Mouse (Mus musculus) forebrain, embryonic 16.5 days (tissue): ENCODE measurements around the gene Ccdc152. TPM values are rescaled to one million over a fixed set of nuclear protein-coding genes. Genes with fewer than 3 reads are reported as not detected.
A peak's percentile ranks its signal among the peaks of the same experiment; 100 is the strongest.

ENCODE experiments used
- ATAC-seq: fragments of 200-750 bp; cut with Nextera tagmentation; 2 replicates; pipeline ENCODE4 v1.8.0; 2017; ENCODE audit warnings: mild to moderate bottlenecking, moderate library complexity
- H3K27ac ChIP-seq: fragments of 300-500 bp; sonication (generic); 2 replicates; pipeline ENCODE4 v1.5.1; 2014; ENCODE audit warnings: low read length, control low read depth
- H3K27me3 ChIP-seq: fragments of 300-500 bp; sonication (generic); replicated peaks from 2 replicates; pipeline ENCODE4 v1.6.1; 2014; ENCODE audit warnings: low read length; ENCODE audit not compliant: control insufficient read depth, insufficient read depth
- H3K36me3 ChIP-seq: fragments of 300-500 bp; sonication (generic); 2 replicates; pipeline ENCODE4 v1.6.1; 2014; ENCODE audit not compliant: control insufficient read depth, insufficient read depth
- H3K4me1 ChIP-seq: fragments of 300-500 bp; sonication (generic); replicated peaks from 2 replicates; pipeline ENCODE4 v1.6.1; 2014; ENCODE audit warnings: low read length; ENCODE audit not compliant: control insufficient read depth, insufficient read depth
- H3K4me2 ChIP-seq: fragments of 300-500 bp; sonication (generic); 2 replicates; pipeline ENCODE4 v1.6.1; 2014; ENCODE audit warnings: mild to moderate bottlenecking, low read length, control low read depth
- H3K4me3 ChIP-seq: fragments of 300-500 bp; sonication (generic); replicated peaks from 2 replicates; pipeline ENCODE4 v1.5.1; 2014; ENCODE audit warnings: mild to moderate bottlenecking, low read length, control low read depth
- H3K9ac ChIP-seq: fragments of 300-500 bp; sonication (generic); replicated peaks from 2 replicates; pipeline ENCODE4 v1.6.1; 2014; ENCODE audit warnings: low read depth, low read length, control low read depth
- H3K9me3 ChIP-seq: fragments of 300-500 bp; sonication (generic); 2 replicates; pipeline ENCODE4 v1.6.1; 2016; ENCODE audit warnings: low read length; ENCODE audit not compliant: control insufficient read depth
- WGBS: fragments of 180-500 bp; shearing (Covaris S2); extraction: QIAGEN DNeasy Blood & Tissue Kit; methylation state at CpG from one replicate; pipeline ENCODE4 v1.1.7; 2014; 5-methylcytosine and 5-hydroxymethylcytosine counted together
- polyA plus RNA-seq: library from polyadenylated mRNA; unstranded; fragments of >200 nt; fragmentation: Nextera tagmentation; extraction: Ambion mirVana; gene quantifications from 2 replicates; pipeline ENCODE4 v1.2.1, GENCODE M21; 2015

Gene Ccdc152
- polyA plus RNA-seq, 1 experiment from 2014 or later: not detected

DNA sequence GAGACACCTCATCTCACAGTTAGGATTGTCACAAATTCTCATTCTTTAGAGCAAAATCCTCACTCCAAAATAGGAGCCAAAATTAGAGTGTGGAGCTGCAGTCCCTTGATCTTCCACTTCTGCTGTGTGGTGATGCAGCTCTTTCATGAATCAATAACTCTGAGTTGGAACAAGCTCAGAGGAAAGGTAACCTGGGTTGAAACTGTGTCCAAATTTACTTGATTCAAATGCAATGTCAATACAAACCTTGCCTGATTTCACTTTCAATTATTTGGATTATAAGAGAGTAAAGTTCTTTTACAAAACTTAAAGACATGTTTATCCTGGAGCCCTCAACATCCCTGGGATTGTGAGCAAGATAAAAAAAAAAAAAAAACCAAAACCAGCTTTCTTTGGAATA, 19.7 kb upstream of the Ccdc152 start:
- H3K4me2 ChIP-seq: no peak overlapping the region
- H3K4me3 ChIP-seq: no peak overlapping the region
- ATAC-seq: no peak
- no peaks in the 10 kb centered on the region for H3K4me1 ChIP-seq
- H3K27me3 ChIP-seq: no peaks in the 10 kb centered on the region
- H3K9me3 ChIP-seq: no peaks in the 10 kb centered on the region
- H3K36me3 ChIP-seq: no peaks in the 10 kb centered on the region
- no peak overlapping the region for H3K27ac ChIP-seq
- no peak overlapping the region for H3K9ac ChIP-seq

DNA sequence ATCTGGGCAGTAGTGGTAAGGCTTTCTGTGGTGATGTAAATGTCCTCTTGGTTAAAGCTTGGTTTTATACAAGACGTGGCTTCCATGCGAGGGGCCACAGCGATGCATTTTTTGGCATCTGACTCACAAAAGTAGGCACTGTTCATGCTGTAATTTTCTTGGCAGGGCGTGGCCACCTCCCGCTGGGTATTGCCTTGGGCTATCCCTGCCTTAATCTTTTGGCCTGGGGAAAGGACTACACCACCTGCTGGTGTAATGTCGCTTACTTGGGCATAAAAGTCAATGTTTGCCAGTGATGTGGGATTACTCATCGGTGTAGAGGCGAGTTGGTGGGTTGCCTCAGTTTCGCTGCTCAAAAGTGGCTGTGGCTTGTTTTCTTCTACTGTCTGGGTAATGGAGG, 16.6 kb upstream of the Ccdc152 start:
- H3K36me3 ChIP-seq: no peaks in the 10 kb centered on the region
- H3K9me3 ChIP-seq: no peaks in the 10 kb centered on the region
- H3K4me1 ChIP-seq: no peaks in the 10 kb centered on the region
- ATAC-seq: no peak
- WGBS: 82% methylated on average over 9 of the region's 9 CpGs
- H3K4me2 ChIP-seq: no peak overlapping the region
- no peaks in the 10 kb centered on the region for H3K27me3 ChIP-seq
- H3K4me3 ChIP-seq: no peak overlapping the region
- no peak overlapping the region for H3K27ac ChIP-seq
- no peak overlapping the region for H3K9ac ChIP-seq

DNA sequence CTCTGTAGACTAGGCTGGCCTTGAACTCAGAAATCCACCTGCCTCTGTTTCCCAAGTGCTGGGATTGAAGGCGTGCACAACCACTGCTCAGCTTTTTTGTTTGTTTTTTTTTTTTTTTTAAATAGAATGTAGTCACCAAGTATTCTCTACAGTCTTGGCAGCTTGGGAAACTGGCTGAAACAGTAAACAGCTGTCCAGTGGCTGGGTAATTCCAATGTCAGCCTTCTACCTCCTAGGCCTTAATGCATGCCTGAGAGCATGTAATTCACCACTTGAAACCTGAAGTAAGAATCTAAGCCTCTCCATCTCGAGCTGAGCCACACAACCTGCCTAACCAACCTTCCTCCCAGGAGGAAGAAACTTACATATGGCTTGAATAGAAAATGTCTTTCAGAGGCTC, 13.3 kb upstream of the Ccdc152 start:
- H3K4me3 ChIP-seq: no peak overlapping the region
- no peak overlapping the region for H3K9ac ChIP-seq
- ATAC-seq: no peak
- H3K4me1 ChIP-seq: no peaks in the 10 kb centered on the region
- H3K27ac ChIP-seq: no peak overlapping the region
- H3K9me3 ChIP-seq: no peaks in the 10 kb centered on the region
- H3K36me3 ChIP-seq: no peaks in the 10 kb centered on the region
- no peaks in the 10 kb centered on the region for H3K27me3 ChIP-seq
- WGBS: 76% methylated on average over 2 of the region's 2 CpGs
- H3K4me2 ChIP-seq: no peak overlapping the region

DNA sequence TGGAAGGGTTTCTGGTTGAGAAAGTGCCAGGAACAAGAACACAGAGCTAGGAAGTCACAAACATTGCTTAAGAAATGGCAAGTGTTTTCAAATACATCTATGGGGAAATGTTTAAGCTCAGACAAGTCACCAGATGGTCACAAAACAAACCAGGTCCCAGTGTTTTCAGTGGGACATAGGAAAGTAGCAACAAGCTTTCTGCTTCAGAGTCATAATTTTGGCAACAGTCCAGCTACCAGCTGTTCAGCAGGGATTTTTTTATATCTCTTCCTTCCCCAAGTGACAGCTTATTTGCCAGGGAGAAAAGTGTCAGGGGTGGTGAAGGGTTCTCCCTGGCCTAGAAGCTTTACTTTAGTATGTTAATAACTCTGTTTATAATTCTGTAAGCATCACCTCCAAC, 9.6 kb upstream of the Ccdc152 start:
- Histone ChIP-seq H3K4me2 (no peak overlapping the region), H3K4me1 (no peaks in the 10 kb centered on the region), H3K27me3 (no peaks in the 10 kb centered on the region), H3K27ac (no peak overlapping the region), H3K9me3 (no peaks in the 10 kb centered on the region), H3K36me3 (no peaks in the 10 kb centered on the region), H3K9ac (no peak overlapping the region), H3K4me3 (no peak overlapping the region)
- 0 out of 2 replicates have a peak, but pooled peaks have one; percentile 18 for ATAC-seq

DNA sequence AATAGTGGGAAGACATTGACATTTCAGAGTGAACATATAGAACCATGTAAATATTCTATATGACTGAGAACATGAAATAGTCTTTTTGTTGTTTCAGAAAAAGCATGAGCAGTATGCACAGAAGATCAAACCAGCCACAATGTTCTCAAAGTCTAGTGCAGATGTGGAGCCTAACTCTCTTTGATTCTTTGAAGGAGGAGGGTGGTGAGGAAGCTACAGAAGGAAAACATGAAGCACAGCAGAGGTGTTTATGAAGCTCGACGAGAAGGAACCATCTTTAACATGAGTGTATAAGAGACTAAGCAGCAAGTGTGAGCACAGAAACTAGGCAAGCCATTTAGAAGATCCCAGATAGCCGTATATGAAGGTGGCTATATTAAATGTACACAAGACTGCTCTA, 6.5 kb upstream of the Ccdc152 start:
- ATAC-seq: no peak
- H3K9ac ChIP-seq: no peak overlapping the region
- no peak overlapping the region for H3K27ac ChIP-seq
- WGBS: 90% methylated on average over 3 of the region's 3 CpGs
- H3K9me3 ChIP-seq: no peaks in the 10 kb centered on the region
- no peaks in the 10 kb centered on the region for H3K4me1 ChIP-seq
- H3K27me3 ChIP-seq: no peaks in the 10 kb centered on the region
- H3K4me3 ChIP-seq: no peak overlapping the region
- H3K36me3 ChIP-seq: no peaks in the 10 kb centered on the region
- H3K4me2 ChIP-seq: no peak overlapping the region

DNA sequence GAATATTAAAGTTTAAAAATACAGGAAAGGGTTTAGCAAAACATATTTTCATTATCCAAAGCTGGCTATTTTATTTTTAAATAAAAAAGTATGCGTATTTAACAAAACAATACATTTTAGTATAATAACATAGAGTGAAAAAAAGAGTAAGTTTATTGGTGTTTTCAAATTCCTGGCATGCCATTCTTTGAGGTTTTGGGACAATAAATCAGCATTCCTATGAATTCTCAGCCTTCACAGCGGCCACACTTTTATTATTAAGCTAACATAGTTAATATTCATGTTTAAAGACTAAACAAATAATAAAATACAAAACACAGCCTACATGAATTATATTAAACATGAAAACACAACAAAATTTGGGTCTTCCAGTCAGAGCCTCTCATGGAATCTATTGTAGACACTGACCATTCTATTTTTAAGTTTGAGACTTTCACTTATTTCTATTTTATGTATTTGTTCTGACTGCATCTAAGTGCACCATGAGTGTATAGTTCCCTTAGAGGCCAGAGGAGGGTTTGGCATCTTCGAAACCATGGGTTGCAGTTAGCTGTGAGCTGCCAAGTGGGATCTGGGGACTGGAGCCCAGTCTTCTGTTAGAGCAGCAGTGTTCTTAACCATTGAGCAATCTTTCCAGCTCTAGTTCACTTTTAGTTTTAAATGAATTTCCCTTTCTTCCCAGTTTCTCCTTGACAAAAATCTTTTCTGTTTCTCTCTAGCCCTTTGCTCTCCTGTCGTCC, 2.8 kb downstream of the Ccdc152 start:
- 82% methylated on average over 4 of the region's 4 CpGs for WGBS
- ATAC-seq: no peak
- Histone ChIP-seq H3K27ac (no peak overlapping the region), H3K4me3 (no peak overlapping the region), H3K4me1 (no peaks in the 10 kb centered on the region), H3K27me3 (no peaks in the 10 kb centered on the region), H3K9ac (no peak overlapping the region), H3K9me3 (no peaks in the 10 kb centered on the region), H3K36me3 (no peaks in the 10 kb centered on the region), H3K4me2 (no peak overlapping the region)

DNA sequence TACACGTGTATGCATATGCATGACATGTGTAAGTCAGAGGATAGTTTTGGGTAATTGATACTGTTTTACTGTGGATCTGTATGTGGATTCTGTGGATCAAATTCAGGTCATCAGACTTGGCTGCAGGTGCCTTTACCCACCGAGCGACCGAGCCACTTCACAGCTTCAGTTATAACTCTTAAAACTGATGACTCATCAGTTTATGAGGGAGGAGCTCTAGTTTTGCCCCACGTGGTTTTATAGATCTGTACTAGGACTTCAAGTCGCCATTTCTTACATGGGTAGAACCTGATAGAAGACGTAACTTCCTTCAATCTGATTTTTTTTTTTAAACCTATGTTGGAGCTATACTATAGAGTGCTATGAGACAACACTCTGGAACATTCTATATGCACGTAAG, 5.7 kb downstream of the Ccdc152 start:
- no peak overlapping the region for H3K27ac ChIP-seq
- ATAC-seq: no peak
- H3K36me3 ChIP-seq: no peaks in the 10 kb centered on the region
- 87% methylated on average over 8 of the region's 8 CpGs for WGBS
- no peak overlapping the region for H3K4me3 ChIP-seq
- H3K4me2 ChIP-seq: no peak overlapping the region
- no peaks in the 10 kb centered on the region for H3K4me1 ChIP-seq
- no peaks in the 10 kb centered on the region for H3K9me3 ChIP-seq
- no peak overlapping the region for H3K9ac ChIP-seq
- no peaks in the 10 kb centered on the region for H3K27me3 ChIP-seq

DNA sequence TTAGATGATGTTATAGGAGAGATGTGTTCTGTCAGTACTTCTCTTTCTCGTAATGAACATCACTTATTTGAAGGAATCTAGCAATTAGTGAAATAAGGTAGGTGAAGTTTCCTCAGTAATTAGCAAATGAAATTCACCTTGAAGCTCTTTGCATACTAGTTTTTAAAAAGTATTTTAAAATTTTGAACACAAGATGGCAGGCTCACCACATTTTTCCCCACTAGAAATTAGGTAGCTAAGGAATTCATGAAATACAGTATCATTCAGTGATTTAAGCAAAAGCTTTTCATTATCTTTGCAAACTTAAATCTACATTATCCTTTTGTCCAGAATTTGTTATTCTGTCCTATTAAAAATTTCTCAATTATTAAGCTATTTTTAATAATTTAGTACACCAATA, 7.3 kb downstream of the Ccdc152 start:
- ATAC-seq: no peak
- Histone ChIP-seq H3K4me2 (no peak overlapping the region), H3K27me3 (no peaks in the 10 kb centered on the region), H3K9me3 (no peaks in the 10 kb centered on the region), H3K9ac (no peak overlapping the region), H3K27ac (no peak overlapping the region), H3K4me1 (no peaks in the 10 kb centered on the region), H3K4me3 (no peak overlapping the region), H3K36me3 (no peaks in the 10 kb centered on the region)
- WGBS: 85% methylated on average over 1 of the region's 1 CpGs

DNA sequence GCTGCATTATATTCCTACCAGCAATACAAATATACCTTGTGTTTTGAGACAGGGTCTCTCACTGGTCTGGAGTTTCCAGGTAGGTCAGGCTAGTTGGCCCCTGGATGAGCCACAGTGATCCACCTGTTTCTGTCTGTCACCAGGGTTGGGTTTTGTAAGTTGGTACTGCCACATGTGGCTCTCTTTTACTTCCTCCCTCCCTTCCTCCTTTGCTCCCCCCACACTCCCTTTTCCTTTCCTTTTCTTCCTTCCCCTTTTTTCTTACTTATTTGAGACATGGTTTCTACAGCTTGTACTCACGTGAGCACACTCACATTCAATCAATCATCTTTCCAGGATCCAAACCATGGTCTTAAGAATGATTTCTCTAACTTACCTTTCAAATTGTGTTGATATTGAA, 9.8 kb downstream of the Ccdc152 start:
- no peaks in the 10 kb centered on the region for H3K27me3 ChIP-seq
- H3K4me2 ChIP-seq: no peak overlapping the region
- no peak overlapping the region for H3K9ac ChIP-seq
- H3K27ac ChIP-seq: no peak overlapping the region
- no peak for ATAC-seq
- H3K36me3 ChIP-seq: no peaks in the 10 kb centered on the region
- no peak overlapping the region for H3K4me3 ChIP-seq
- no peaks in the 10 kb centered on the region for H3K4me1 ChIP-seq
- WGBS: 68% methylated on average over 1 of the region's 1 CpGs
- H3K9me3 ChIP-seq: no peaks in the 10 kb centered on the region

DNA sequence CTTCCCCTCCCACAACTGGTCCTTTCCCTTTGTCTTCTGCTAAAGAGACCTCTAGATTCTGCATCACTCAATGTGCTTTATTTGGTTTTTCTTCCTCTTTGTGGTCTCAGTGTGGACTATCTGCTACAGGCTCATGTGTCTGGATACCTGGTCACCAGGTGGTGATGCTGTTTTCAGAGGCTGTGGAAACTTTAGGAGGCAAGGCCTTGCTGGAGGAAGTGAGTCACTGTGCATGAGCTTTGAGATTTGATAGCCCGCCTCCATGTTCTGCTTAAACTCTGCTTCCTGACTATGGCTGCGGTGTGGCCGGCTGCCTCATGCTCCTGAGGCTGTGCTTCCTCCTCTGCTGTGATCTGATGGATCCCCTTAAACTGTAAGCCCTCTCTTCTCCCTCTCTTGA, 12.9 kb downstream of the Ccdc152 start:
- Histone ChIP-seq H3K4me1 (no peaks in the 10 kb centered on the region), H3K9ac (no peak overlapping the region), H3K36me3 (no peaks in the 10 kb centered on the region), H3K4me3 (no peak overlapping the region), H3K4me2 (no peak overlapping the region), H3K27me3 (no peaks in the 10 kb centered on the region), H3K27ac (no peak overlapping the region), H3K9me3 (no peaks in the 10 kb centered on the region)
- WGBS: 93% methylated on average over 3 of the region's 3 CpGs
- no peak for ATAC-seq
